Mouse (Mus musculus) megakaryocyte, embryonic 14.5 days (primary cell): Measurements from ENCODE around the gene Ankrd17. TPM values are rescaled to one million over a fixed set of nuclear protein-coding genes. Genes with fewer than 3 reads are reported as not detected.

ENCODE experiments used
- H3K27me3 ChIP-seq: replicated peaks from 2 replicates; pipeline ENCODE3; 2012; ENCODE audit warnings: inconsistent platforms
- H3K36me3 ChIP-seq: replicated peaks from 2 replicates; pipeline ENCODE3; 2012; ENCODE audit warnings: low read length, inconsistent platforms, mixed read lengths
- H3K4me1 ChIP-seq: 2 replicates; pipeline ENCODE4 v1.6.1; 2012; ENCODE audit warnings: inconsistent platforms
- H3K4me3 ChIP-seq: replicated peaks from 2 replicates; pipeline ENCODE3; 2012; ENCODE audit warnings: moderate library complexity, mild to moderate bottlenecking, inconsistent platforms
- H3K9me3 ChIP-seq: 2 replicates; pipeline ENCODE4 v1.6.1; 2012; ENCODE audit warnings: inconsistent platforms
- FLI1 ChIP-seq: IDR thresholded peaks from 2 replicates; pipeline ENCODE4 v1.6.1; 2012; ENCODE audit warnings: low read length, inconsistent platforms, mixed read lengths
- GATA1 ChIP-seq: IDR thresholded peaks from 3 replicates; pipeline ENCODE4 v1.6.1; 2012; ENCODE audit warnings: mixed read lengths, low read length, inconsistent platforms, borderline replicate concordance
- polyA plus RNA-seq: library from polyadenylated mRNA; stranded (reverse); fragments of >175 nt; gene quantifications from 2 replicates; pipeline ENCODE4 v1.2.3, GENCODE M21; 2012; ENCODE audit warnings: low replicate concordance; ENCODE audit not compliant: insufficient read depth

Gene Ankrd17
- polyA plus RNA-seq, 1 experiment: 5.3 TPM

DNA sequence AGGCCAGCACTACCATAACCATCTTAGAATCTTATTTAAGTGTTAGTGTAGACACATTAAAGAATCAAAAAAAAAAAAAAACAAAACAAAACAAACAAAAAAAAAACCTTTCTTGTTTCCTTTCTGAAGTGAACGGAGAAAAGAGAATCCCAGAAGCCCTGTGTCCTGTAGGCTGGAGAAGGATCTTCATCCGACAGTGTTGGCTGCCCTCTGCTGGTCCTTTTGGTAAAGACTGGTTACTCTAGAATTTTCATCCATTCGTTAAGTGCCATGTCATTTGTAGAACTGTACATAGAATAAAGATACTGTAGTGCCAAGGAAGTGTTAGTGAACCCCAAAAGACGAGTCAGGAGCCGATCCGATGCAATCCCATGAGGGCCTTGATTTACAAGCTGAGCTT, 171.5 kb downstream of the Ankrd17 start:
- Histone ChIP-seq H3K4me3 (no peak overlapping the region), H3K27me3 (no peaks in the 10 kb centered on the region), H3K9me3 (no peaks in the 10 kb centered on the region), H3K36me3 (no peaks in the 10 kb centered on the region), H3K4me1 (no peaks in the 10 kb centered on the region)
- TF ChIP-seq FLI1: no peak
- no peak for TF ChIP-seq GATA1

DNA sequence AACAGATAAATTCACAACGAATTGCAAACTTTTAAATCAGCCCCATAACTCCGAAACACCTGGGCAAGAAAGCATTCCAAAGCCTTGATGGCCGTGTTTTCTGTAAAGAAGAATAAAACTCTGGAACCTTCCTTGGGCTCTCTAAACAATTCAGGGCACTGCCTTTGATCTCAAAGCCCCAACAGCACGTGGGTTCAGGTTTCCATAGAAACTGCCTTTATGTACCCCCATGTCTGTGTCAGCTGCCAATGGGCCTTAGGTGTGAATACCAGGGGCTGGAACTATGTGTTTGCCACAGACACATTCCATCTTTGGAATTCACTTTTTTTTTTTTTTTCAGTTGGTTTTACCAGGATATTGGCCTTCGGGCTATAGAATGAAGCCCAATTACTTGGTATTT, 183.6 kb downstream of the Ankrd17 start:
- no peaks in the 10 kb centered on the region for H3K27me3 ChIP-seq
- no peaks in the 10 kb centered on the region for H3K36me3 ChIP-seq
- H3K4me3 ChIP-seq: no peak overlapping the region
- no peaks in the 10 kb centered on the region for H3K4me1 ChIP-seq
- no peaks in the 10 kb centered on the region for H3K9me3 ChIP-seq
- no peak for TF ChIP-seq GATA1
- TF ChIP-seq FLI1: no peak

- no peak for TF ChIP-seq GATA1
- TF ChIP-seq FLI1: no peak
- Histone ChIP-seq H3K4me1 (no peaks in the 10 kb centered on the region), H3K27me3 (no peaks in the 10 kb centered on the region), H3K36me3 (no peaks in the 10 kb centered on the region), H3K4me3 (no peak overlapping the region), H3K9me3 (no peaks in the 10 kb centered on the region)
These were observed 187.3 kb downstream of the Ankrd17 start for GRCm38 (mm10) chr5:90179094-90179493.

- Histone ChIP-seq H3K36me3 (no peaks in the 10 kb centered on the region), H3K27me3 (no peaks in the 10 kb centered on the region), H3K4me3 (no peak overlapping the region), H3K9me3 (no peaks in the 10 kb centered on the region), H3K4me1 (no peaks in the 10 kb centered on the region)
- no peak for TF ChIP-seq FLI1
- TF ChIP-seq GATA1: no peak
These were observed 188.3 kb downstream of the Ankrd17 start for GRCm38 (mm10) chr5:90178116-90178515.

Other genes starting within 250 kb of the Ankrd17 start
- 39.0 and 100 TPM in 2 replicates for gene Cox18, start 142.6 kb downstream of the Ankrd17 start, polyA plus RNA-seq
- not detected in 2 replicates for gene Gm9958, start 627 bp upstream of the Ankrd17 start, polyA plus RNA-seq
- not detected in 2 replicates for gene Alb, start 94.3 kb upstream of the Ankrd17 start, polyA plus RNA-seq
- 0.30 TPM in 1 of 2 replicates, not detected in the other for gene Afp, start 124.2 kb upstream of the Ankrd17 start, polyA plus RNA-seq
- not detected in 2 replicates for gene Afm, start 152.4 kb upstream of the Ankrd17 start, polyA plus RNA-seq
- gene 5830473C10Rik, start 194.5 kb upstream of the Ankrd17 start, polyA plus RNA-seq: 0.73 and 2.2 TPM in 2 replicates